Mouse (Mus musculus): ENCODE results near the gene Lrp6.

- no peak for TF ChIP-seq CTCF (IDR thresholded peaks at IDR 0.05)
- no peak for TF ChIP-seq POLR2A (IDR thresholded peaks at IDR 0.05; ENCODE audit: insufficient read depth, low read depth, low read length)
Observed at GRCm38 (mm10) chr6:134413706-134414531, 152.8 kb downstream of the Lrp6 start.
